Mouse (Mus musculus) CH12.LX (cell line): ENCODE measurements around the gene Calr. TPM values are rescaled to one million over a fixed set of nuclear protein-coding genes. Genes with fewer than 3 reads are reported as not detected.

Experiments
- DNase-seq: peaks from one replicate; pipeline ENCODE4 v3.0.0-alpha.2; 2013; ENCODE audit errors: extremely low read depth
- H3K27ac ChIP-seq: 2 replicates; pipeline ENCODE4 v1.5.1; 2012; ENCODE audit warnings: low read depth, mild to moderate bottlenecking, control low read depth, moderate library complexity; ENCODE audit not compliant: insufficient read depth
- H3K27me3 ChIP-seq: replicated peaks from 2 replicates; pipeline ENCODE3; 2012; ENCODE audit warnings: inconsistent platforms
- H3K36me3 ChIP-seq, 2 experiments: replicated peaks in 1 of 2; 2 replicates each; pipeline versions ENCODE3 to v1.6.1; 2012; ENCODE audit warnings: inconsistent platforms in 1 of 2, low read length in 1 of 2, mild to moderate bottlenecking in 1 of 2, mixed read lengths in 1 of 2, moderate library complexity in 1 of 2; ENCODE audit not compliant: control insufficient read depth in 1 of 2, insufficient read depth in 1 of 2
- H3K4me1 ChIP-seq, 2 experiments: 2 replicates each; pipeline ENCODE4 v1.6.1; 2012; ENCODE audit warnings: inconsistent platforms in 1 of 2, moderate library complexity in 1 of 2; ENCODE audit not compliant: insufficient read depth in 2 of 2, control insufficient read depth in 1 of 2
- H3K4me2 ChIP-seq: 2 replicates; pipeline ENCODE4 v1.6.1; 2012; ENCODE audit warnings: low read depth, mild to moderate bottlenecking, control low read depth; ENCODE audit not compliant: poor library complexity, insufficient read depth, severe bottlenecking
- H3K4me3 ChIP-seq, 3 experiments: fragments of 150-350 bp in 1 of 3; sonication (generic) in 1 of 3; replicated peaks in 1 of 3; 2 replicates each; pipeline versions ENCODE3 to v1.5.1; 2011 to 2012; ENCODE audit warnings: low read depth in 2 of 3, low read length in 2 of 3, mild to moderate bottlenecking in 2 of 3, moderate library complexity in 2 of 3, control low read depth in 1 of 3, improper control_type of control experiment in 1 of 3, inconsistent platforms in 1 of 3, mixed read lengths in 1 of 3; ENCODE audit not compliant: poor library complexity in 1 of 3
- H3K79me2 ChIP-seq: replicated peaks from 2 replicates; pipeline ENCODE4 v1.6.1; 2012; ENCODE audit warnings: mild to moderate bottlenecking, moderate library complexity; ENCODE audit not compliant: control insufficient read depth, poor library complexity, insufficient read depth, severe bottlenecking; ENCODE audit errors: extremely low read depth
- H3K9ac ChIP-seq: 2 replicates; pipeline ENCODE4 v1.6.1; 2012; ENCODE audit warnings: low read depth, mild to moderate bottlenecking, control low read depth, moderate library complexity; ENCODE audit not compliant: insufficient read depth
- H3K9me3 ChIP-seq: replicated peaks from 2 replicates; pipeline ENCODE3; 2012; ENCODE audit warnings: low read length, inconsistent platforms, mixed read lengths
- BHLHE40 ChIP-seq: IDR thresholded peaks from 2 replicates; pipeline ENCODE4 v1.6.1; 2011; ENCODE audit warnings: mild to moderate bottlenecking, low read depth, low read length, improper control_type of control experiment
- CHD1 ChIP-seq: IDR thresholded peaks from 2 replicates; pipeline ENCODE4 v1.6.1; 2012; ENCODE audit warnings: low read depth, low read length, improper control_type of control experiment, inconsistent platforms
- CHD2 ChIP-seq: IDR thresholded peaks from 2 replicates; pipeline ENCODE4 v1.6.1; 2011; ENCODE audit warnings: low read length, improper control_type of control experiment
- E2F4 ChIP-seq: IDR thresholded peaks from 2 replicates; pipeline ENCODE4 v1.6.1; 2011; ENCODE audit warnings: low read depth, low read length, improper control_type of control experiment; ENCODE audit not compliant: insufficient replicate concordance
- ELF1 ChIP-seq: IDR thresholded peaks from 2 replicates; pipeline ENCODE4 v1.6.1; 2014; ENCODE audit warnings: low read depth, mild to moderate bottlenecking, inconsistent platforms, low read length, improper control_type of control experiment
- EP300 ChIP-seq: IDR thresholded peaks from 2 replicates; pipeline ENCODE4 v1.6.1; 2011; ENCODE audit warnings: low read length, improper control_type of control experiment
- ETS1 ChIP-seq: conservative IDR thresholded peaks from 2 replicates; pipeline ENCODE4 v1.6.1; 2012; ENCODE audit warnings: low read depth, mild to moderate bottlenecking, inconsistent platforms, low read length, improper control_type of control experiment, moderate library complexity
- JUN ChIP-seq: IDR thresholded peaks from 2 replicates; pipeline ENCODE4 v1.6.1; 2011; ENCODE audit warnings: low read depth, mild to moderate bottlenecking, low read length, improper control_type of control experiment, moderate library complexity; ENCODE audit not compliant: insufficient read depth
- MAX ChIP-seq: IDR thresholded peaks from 2 replicates; pipeline ENCODE4 v1.6.1; 2011; ENCODE audit warnings: low read length, improper control_type of control experiment
- MEF2A ChIP-seq: IDR thresholded peaks from 2 replicates; pipeline ENCODE4 v1.6.1; 2014; ENCODE audit warnings: low read depth, mild to moderate bottlenecking, inconsistent platforms, low read length, improper control_type of control experiment, borderline replicate concordance
- NELFE ChIP-seq: IDR thresholded peaks from 2 replicates; pipeline ENCODE4 v1.6.1; 2011; ENCODE audit warnings: low read depth, low read length, improper control_type of control experiment
- PAX5 ChIP-seq: IDR thresholded peaks from 2 replicates; pipeline ENCODE4 v1.6.1; 2012; ENCODE audit warnings: low read length, inconsistent platforms, mixed read lengths
- POLR2AphosphoS2 ChIP-seq: IDR thresholded peaks from 2 replicates; pipeline ENCODE4 v1.6.1; 2011; ENCODE audit warnings: low read depth, low read length, improper control_type of control experiment
- RAD21 ChIP-seq: IDR thresholded peaks from 2 replicates; pipeline ENCODE4 v1.6.1; 2011; ENCODE audit warnings: low read depth, mild to moderate bottlenecking, low read length, improper control_type of control experiment, moderate library complexity
- RCOR1 ChIP-seq: conservative IDR thresholded peaks from 2 replicates; pipeline ENCODE4 v1.6.1; 2012; ENCODE audit warnings: low read depth, mild to moderate bottlenecking, inconsistent platforms, low read length, improper control_type of control experiment
- SIN3A ChIP-seq: IDR thresholded peaks from 2 replicates; pipeline ENCODE4 v1.6.1; 2012; ENCODE audit warnings: low read length, improper control_type of control experiment, inconsistent platforms
- UBTF ChIP-seq: IDR thresholded peaks from 2 replicates; pipeline ENCODE4 v1.6.1; 2012; ENCODE audit warnings: low read depth, mild to moderate bottlenecking, inconsistent platforms, low read length, improper control_type of control experiment, moderate library complexity
- USF1 ChIP-seq: IDR thresholded peaks from 2 replicates; pipeline ENCODE4 v1.6.1; 2014; ENCODE audit warnings: low read depth, mild to moderate bottlenecking, inconsistent platforms, low read length, improper control_type of control experiment
- USF2 ChIP-seq: conservative IDR thresholded peaks from 2 replicates; pipeline ENCODE4 v1.6.1; 2011; ENCODE audit warnings: low read depth, low read length, improper control_type of control experiment
- ZC3H11A ChIP-seq: IDR thresholded peaks from 2 replicates; pipeline ENCODE4 v1.6.1; 2012; ENCODE audit warnings: low read depth, mild to moderate bottlenecking, inconsistent platforms, low read length, improper control_type of control experiment
- ZKSCAN1 ChIP-seq: IDR thresholded peaks from 2 replicates; pipeline ENCODE4 v1.6.1; 2012; ENCODE audit warnings: low read depth, inconsistent platforms, low read length, improper control_type of control experiment, borderline replicate concordance
- dilution Hi-C: fragments of 300-500 bp; cut with MboI; formaldehyde crosslinking; loops from 2 replicates; pipeline ENCODE4 v1.14.3; 2020; ENCODE audit warnings: low sequenced_read_pairs; ENCODE audit not compliant: extremely low pct_unique_long_range_greater_than_20kb, extremely low pct_ligation_motif_present
- in situ Hi-C: fragments of 300-500 bp; cut with MboI; formaldehyde crosslinking; loops from 3 replicates; pipeline ENCODE4 v1.14.3; 2019; ENCODE audit warnings: low sequenced_read_pairs, low pct_ligation_motif_present, low pct_unique_long_range_greater_than_20kb, mixed read lengths
- polyA plus RNA-seq: library from polyadenylated mRNA; unstranded; fragments of >175 nt; gene quantifications from 2 replicates; pipeline ENCODE4 v1.2.1, GENCODE M21; 2012; ENCODE audit warnings: low read depth; ENCODE audit not compliant: insufficient read length
- total RNA-seq, 2 experiments: library from RNA; depleted of rRNA; stranded (reverse); fragments of 300-350 nt in 1 of 2; fragments of >200 nt in 1 of 2; gene quantifications; 2 replicates each; pipeline ENCODE4 v1.2.3; 2012 to 2014

Calr gene
- total and polyA plus RNA-seq, 3 experiments, result 395 to 1,181 (median 627) TPM

GRCm38 (mm10) chr8:84793791-84794485, 52.8 kb downstream of the Calr start:
- Histone ChIP-seq H3K4me2 (no peak overlapping the region), H3K9ac (no peak overlapping the region), H3K27ac (no peak overlapping the region), H3K79me2 (no peaks in the 10 kb centered on the region), H3K4me3 (no peak overlapping the region), H3K9me3 (peaks cover 2% of the 10 kb centered on the region), H3K27me3 (peaks cover 95% of the 10 kb centered on the region), H3K4me1 (no peaks in the 10 kb centered on the region), H3K36me3 (no peaks in the 10 kb centered on the region)
- dilution Hi-C loops, result no loop called here
- no peak for DNase-seq
- TF ChIP-seq PAX5 (no peak), CHD1 (no peak), E2F4 (no peak), MAX (no peak), JUN (no peak), ETS1 (no peak), RCOR1 (no peak), SIN3A (no peak), BHLHE40 (no peak), EP300 (no peak), USF1 (no peak), USF2 (no peak), UBTF (no peak), RAD21 (no peak), POLR2AphosphoS2 (no peak), ZC3H11A (no peak), MEF2A (no peak), ELF1 (no peak), ZKSCAN1 (no peak), NELFE (no peak)
- in situ Hi-C loops, result no loop called here

GRCm38 (mm10) chr8:84793134-84793533, 53.6 kb downstream of the Calr start:
- H3K36me3 ChIP-seq, result no peaks in the 10 kb centered on the region
- dilution Hi-C loops, result no loop called here
- H3K4me2 ChIP-seq, result no peak overlapping the region
- no peak for TF ChIP-seq CHD2
- TF ChIP-seq, all 38 proteins: peak for 0
- H3K27me3 ChIP-seq, result peaks cover 95% of the 10 kb centered on the region
- H3K27ac ChIP-seq, result no peak overlapping the region
- H3K79me2 ChIP-seq, result no peaks in the 10 kb centered on the region
- no peak overlapping the region for H3K9ac ChIP-seq
- in situ Hi-C loops, result no loop called here
- DNase-seq, result no peak
- H3K4me3 ChIP-seq, result no peak overlapping the region
- no peaks in the 10 kb centered on the region for H3K9me3 ChIP-seq
- H3K4me1 ChIP-seq, result no peaks in the 10 kb centered on the region
